Mouse (Mus musculus) brain, embryonic 18.5 days (tissue): ENCODE results near the gene Pla1a.
A peak's percentile ranks its signal among the peaks of the same experiment; 100 is the strongest.
"Not testable (repeated sequence)": the region's sequence is repeated elsewhere in the genome, so short reads cannot be mapped to it uniquely, and the experiment has no call there.

Source experiments
- DNase-seq: peaks from one replicate; pipeline ENCODE4 v3.0.0-alpha.2; 2012; ENCODE audit warnings: low read depth, low spot score

Gene Pla1a

GRCm38 (mm10) chr16:38458600-38459280 is 25.8 kb upstream of the Pla1a start:
- no peak for DNase-seq

- no peak for DNase-seq
These were observed 24.0 kb upstream of the Pla1a start for GRCm38 (mm10) chr16:38456812-38457567.

- DNase-seq, result no peak
These were observed 22.8 kb upstream of the Pla1a start, which contains the start of gene Cd80 for GRCm38 (mm10) chr16:38455511-38456418. TSS of gene Cd80 (plus strand) at chr16:38455561.

DNA sequence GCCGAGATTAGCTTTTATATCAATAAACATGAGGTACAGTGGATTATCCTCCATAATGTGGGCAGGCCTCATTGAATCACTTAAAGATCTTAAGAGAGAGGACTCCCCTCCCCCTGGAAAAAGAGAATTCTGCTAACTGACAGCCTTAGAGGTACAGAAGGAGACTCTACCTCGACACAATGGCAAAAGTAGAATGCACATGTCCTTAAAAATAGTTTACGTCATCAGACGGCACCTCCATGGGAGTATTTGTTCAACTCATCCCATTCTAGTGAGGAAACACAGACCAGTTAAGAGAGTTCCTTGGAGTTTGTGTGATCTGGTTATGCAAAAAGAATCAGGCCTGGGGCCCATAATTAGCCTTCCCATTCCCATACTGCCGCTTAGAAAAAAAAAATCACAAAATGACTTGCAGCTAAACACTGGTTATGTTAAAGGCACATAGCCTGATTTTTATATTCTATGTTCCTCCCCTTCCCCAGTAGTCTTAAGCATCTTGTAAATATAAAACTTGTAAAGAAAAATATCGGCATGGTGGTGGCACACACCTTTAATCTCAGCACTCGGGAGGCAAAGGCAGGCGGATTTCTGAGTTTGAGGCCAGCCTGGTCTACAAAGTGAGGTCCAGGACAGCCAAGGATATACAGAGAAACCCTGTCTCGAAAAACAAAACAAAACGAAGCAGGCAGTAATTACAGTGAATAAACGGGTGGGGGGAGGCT is 21.7 kb upstream of the Pla1a start:
- DNase-seq, result no peak

DNA sequence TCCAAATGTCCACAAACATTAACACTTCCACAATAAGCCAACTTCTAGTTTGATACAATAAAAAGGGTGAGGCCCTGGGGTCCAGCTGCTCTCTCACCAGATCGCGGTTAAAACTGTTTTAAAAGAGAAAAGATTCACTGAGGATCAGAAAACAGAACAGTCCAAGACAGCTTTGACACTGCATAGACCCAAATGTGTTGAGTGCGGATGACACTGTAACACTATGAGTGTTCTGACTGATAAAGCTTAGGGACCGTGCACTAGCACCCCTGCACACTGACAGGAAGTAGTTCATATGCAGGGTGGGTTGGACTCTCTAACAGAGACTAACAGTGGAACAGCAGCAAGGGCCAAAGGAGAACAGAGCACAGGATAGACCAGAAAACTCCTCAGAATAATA is 21.0 kb upstream of the Pla1a start:
- DNase-seq, result no peak

DNA sequence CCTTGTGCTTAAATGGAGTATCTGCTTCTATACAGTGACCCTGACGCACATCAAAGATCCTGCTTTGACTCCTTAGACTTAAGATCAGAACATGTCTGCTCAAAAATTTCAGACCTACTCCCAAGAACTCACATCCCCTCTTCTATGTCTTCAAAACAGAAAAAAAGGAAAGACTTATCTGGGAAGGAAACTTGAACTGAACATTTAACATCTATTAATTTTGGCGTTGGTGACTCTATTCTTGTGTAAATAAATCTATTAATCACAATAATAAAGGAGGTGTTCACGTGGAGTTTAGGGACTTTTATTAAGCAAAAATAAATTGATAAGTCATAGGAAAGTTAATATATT is 20.2 kb upstream of the Pla1a start:
- no peak for DNase-seq

- DNase-seq, result peak; percentile 64
These were observed 19.7 kb upstream of the Pla1a start, which contains the start of gene Adprh for GRCm38 (mm10) chr16:38452442-38453202. TSS of gene Adprh (minus strand) at chr16:38452703.

DNA sequence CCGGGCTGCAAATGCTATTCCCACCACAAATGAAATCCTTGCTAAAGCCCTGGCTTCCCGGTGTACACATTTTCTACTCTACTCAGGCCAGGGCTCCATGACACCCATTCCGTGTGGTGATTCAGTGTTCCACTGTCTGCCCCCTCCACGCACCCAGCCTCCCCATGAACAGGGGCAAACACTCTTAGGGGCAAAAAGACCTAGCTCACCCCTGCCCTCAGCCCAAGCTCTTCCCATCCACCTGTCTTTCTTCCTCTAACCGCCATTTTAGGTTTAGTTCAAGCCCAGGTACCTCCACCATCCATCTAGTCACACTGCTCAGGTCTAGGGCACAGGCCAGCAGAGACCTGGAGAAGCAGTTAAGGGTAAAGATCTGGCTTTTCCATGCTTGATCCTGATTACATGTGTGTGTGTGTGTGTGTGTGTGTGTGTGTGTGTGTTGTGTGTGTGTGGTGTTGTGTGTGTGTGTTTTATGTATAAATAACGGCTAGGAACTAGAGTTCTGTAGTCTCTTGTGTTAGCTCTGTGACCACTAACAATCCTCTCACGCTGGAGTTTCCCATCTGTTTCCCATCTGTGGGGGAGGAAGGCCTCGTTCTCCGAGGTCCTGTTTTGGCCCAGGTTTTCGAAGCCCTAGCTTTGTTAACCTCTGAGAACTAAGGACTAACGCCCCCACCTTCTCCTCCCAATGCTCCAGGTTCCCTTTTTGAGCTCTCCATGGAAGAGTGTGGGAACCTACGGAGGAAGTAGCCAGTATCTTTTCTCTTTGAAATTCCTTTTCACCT is 18.7 kb upstream of the Pla1a start:
- no peak for DNase-seq

GRCm38 (mm10) chr16:38450707-38451106 is 17.8 kb upstream of the Pla1a start:
- DNase-seq, result no peak

GRCm38 (mm10) chr16:38448458-38448857 is 15.5 kb upstream of the Pla1a start:
- no peak for DNase-seq

DNA sequence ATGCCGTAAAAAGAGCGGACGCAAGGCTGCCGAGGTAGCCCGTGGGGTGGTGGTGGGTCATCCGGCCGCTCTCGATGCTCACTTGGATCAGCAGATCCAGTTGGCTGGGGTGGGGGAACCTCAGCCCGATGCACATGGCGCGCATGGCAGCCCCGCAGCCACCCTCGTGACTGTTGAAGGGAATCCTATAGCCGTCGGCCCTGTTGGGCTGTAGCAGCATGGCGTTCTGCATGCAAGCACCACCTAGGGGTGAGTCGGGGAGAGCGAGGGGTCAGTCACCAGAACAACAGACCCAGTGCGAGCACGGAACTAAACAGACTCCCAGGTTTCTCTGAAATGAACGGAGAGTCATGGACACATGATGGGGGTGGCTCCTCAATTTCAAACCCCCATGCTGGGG is 14.4 kb upstream of the Pla1a start:
- no peak for DNase-seq

DNA sequence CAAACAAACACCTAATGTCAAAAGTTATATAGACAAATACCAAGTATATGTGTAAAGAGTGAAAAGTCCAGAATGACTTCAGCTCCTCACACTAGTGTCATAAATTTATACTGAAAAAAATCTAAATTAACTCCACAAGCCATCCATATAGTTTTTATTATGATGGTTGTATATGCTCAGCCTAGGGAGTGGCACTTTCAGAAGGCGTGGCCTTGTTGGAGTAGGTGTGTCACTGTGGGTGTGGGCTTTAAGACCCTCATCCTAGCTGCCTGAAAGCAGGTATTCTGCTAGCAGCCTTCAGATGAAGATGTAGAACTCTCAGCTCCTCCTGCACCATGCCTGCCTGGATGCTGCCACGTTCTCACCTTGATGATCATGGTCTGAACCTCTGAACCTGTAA is 13.2 kb upstream of the Pla1a start:
- DNase-seq, result not testable (repeated sequence)

DNA sequence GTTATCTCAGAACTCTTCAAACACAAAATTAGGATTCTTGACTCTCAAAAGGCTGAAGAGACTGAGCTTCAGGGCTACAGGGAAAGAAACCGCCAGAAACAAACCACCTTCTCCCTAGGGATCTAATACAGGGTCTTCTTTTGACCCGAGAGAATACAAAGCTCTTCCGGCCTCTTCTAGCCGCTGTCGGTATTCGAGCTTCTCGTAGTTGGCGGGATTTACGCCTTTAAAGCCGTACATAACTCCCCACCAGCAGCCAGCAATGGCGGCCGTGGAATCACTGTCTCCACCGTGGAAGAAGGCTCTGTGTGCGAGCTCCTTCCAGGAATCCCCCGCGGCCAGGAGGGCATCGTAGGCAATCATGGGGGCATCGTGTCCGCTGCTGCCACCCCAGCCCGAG is 12.6 kb upstream of the Pla1a start:
- DNase-seq, result no peak

DNA sequence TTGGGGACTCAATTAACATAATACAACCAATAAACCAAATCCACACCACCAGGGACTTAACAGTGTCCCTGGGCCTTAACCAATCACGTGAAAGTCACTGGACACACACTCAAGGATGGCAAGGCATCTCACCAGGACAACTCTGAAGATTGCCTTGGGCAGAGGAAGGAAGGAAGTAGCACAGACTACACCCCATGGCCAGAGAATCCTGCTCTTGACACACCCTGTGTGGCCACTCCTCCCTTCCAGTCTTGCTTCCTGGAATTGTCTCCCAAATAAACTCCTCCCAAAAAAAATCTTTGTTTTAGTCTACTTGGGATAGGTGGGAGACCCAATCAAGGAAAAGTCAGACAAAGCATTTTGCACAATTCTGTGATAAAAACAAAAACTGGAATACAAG is 12.1 kb upstream of the Pla1a start:
- DNase-seq, result no peak

- DNase-seq, result no peak
These were observed 10.9 kb upstream of the Pla1a start for GRCm38 (mm10) chr16:38443721-38444464.

- DNase-seq, result no peak
These were observed 9.3 kb upstream of the Pla1a start for GRCm38 (mm10) chr16:38442216-38442615.

DNA sequence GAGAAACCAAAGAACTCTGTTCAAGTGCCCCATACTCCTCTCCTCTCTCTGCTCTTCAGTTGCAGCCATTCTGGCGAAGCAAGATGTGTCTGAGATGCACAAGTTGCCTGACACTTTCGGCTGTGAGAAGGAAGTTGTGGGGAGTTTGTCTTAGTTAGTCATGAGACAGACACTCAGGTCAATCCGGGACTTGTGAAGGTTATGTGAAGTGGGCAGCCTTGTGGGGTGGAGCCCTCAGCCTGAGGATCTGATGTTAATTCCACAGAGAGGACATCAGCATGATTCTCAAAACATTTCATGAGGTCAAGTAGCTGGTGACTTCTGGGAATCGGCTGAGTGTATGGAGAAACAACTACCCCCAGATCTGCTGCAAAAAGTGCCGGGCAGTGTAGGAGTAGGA is 8.7 kb upstream of the Pla1a start:
- no peak for DNase-seq

GRCm38 (mm10) chr16:38440403-38440802 is 7.5 kb upstream of the Pla1a start:
- DNase-seq, result no peak

DNA sequence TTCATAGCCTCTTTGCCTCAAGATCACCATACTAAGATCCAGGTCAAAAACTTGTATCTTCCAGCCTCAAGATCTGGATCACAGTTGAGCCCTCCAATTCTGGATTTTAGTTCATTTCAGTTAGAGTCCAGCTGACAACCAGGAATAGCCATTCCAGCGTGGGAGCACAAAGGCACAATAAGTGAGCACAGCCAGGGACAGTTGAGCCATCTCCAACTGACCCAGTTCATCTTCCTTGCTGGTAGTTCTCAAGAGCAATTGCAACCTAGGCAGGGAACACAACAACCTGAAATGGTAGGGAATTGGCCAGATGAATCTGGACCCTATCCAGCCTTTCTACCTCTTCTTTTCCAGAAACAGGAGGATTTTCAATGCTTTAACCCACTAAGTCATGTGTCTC is 6.2 kb upstream of the Pla1a start:
- DNase-seq, result no peak
